In genomic region chr7:25277998-25278340, GRCm38 (mm10) we compare ENCODE assay signal across 8 mouse cellular contexts. TPM values are rescaled to one million over a fixed set of nuclear protein-coding genes. Genes with fewer than 3 reads are reported as not detected.
DNase-seq lines count a peak whose midpoint lies in the region; ATAC-seq lines count a peak whose summit lies in the region.

No protein-coding gene starts in this region.

- 14% methylated on average over 4 of the region's 4 CpGs for WGBS in kidney, embryonic 14.5 days
- WGBS in hindbrain, embryonic 15.5 days = 18% methylated on average over 4 of the region's 4 CpGs
- WGBS in midbrain, embryonic 15.5 days = 16% methylated on average over 4 of the region's 4 CpGs

- peak overlapping the region; percentile 77; the same call in 1 of the 2 replicates for H3K9ac ChIP-seq in kidney, embryonic 14.5 days (ENCODE audit: low read depth, low read length)
- H3K9ac ChIP-seq in hindbrain, embryonic 15.5 days = peak overlapping the region; percentile 18
- H3K9ac ChIP-seq in midbrain, embryonic 15.5 days = peak overlapping the region; percentile 72

- H3K9me3 ChIP-seq in kidney, embryonic 14.5 days (ENCODE audit: control insufficient read depth, low read length) = no peaks in the 10 kb centered on the region
- no peaks in the 10 kb centered on the region for H3K9me3 ChIP-seq in hindbrain, embryonic 15.5 days
- no peaks in the 10 kb centered on the region for H3K9me3 ChIP-seq in midbrain, embryonic 15.5 days

- H3K4me1 ChIP-seq in kidney, embryonic 14.5 days (ENCODE audit: control insufficient read depth, insufficient read depth, low read length) = peaks cover 38% of the 10 kb centered on the region
- H3K4me1 ChIP-seq in hindbrain, embryonic 15.5 days (replicated peaks) = peaks cover 73% of the 10 kb centered on the region
- peaks cover 62% of the 10 kb centered on the region for H3K4me1 ChIP-seq in midbrain, embryonic 15.5 days

- H3K27me3 ChIP-seq in kidney, embryonic 14.5 days (ENCODE audit: control insufficient read depth, insufficient read depth, low read length) = no peaks in the 10 kb centered on the region
- no peaks in the 10 kb centered on the region for H3K27me3 ChIP-seq in hindbrain, embryonic 15.5 days
- H3K27me3 ChIP-seq in midbrain, embryonic 15.5 days (replicated peaks) = no peaks in the 10 kb centered on the region

- no peak for DNase-seq in kidney, postnatal 25 days
- peak; percentile 62 for DNase-seq in c-Kit-positive CD71-positive TER-119-positive erythroid progenitor cells, embryonic 14.5 days (ENCODE audit: low spot score)
- no peak for DNase-seq in urinary bladder, postnatal 36 days (ENCODE audit: low spot score in 2 of 2)
- DNase-seq in adrenal gland, postnatal 25 days = no peak
- no peak for DNase-seq in adrenal gland, adult 2 months

- H3K4me3 ChIP-seq in kidney, embryonic 14.5 days (ENCODE audit: low read length) = peak overlapping the region; percentile 74
- peak overlapping the region; percentile 59 for H3K4me3 ChIP-seq in hindbrain, embryonic 15.5 days
- H3K4me3 ChIP-seq in midbrain, embryonic 15.5 days = peak overlapping the region; percentile 83

- H3K27ac ChIP-seq in kidney, embryonic 14.5 days (ENCODE audit: low read depth, low read length) = peak overlapping the region; percentile 98
- peak overlapping the region; percentile 99 for H3K27ac ChIP-seq in hindbrain, embryonic 15.5 days (replicated peaks)
- peak overlapping the region; percentile 99 for H3K27ac ChIP-seq in midbrain, embryonic 15.5 days

- peaks cover 8% of the 10 kb centered on the region for H3K36me3 ChIP-seq in kidney, embryonic 14.5 days (ENCODE audit: control insufficient read depth, insufficient read depth, low read length)
- H3K36me3 ChIP-seq in hindbrain, embryonic 15.5 days = peaks cover 6% of the 10 kb centered on the region; the same call in 1 of the 2 replicates
- H3K36me3 ChIP-seq in midbrain, embryonic 15.5 days (replicated peaks) = 0 out of 2 replicates have a peak, but pooled peaks cover 3% of the 10 kb centered on the region

- peak overlapping the region; percentile 93 for H3K4me2 ChIP-seq in kidney, embryonic 14.5 days (replicated peaks; ENCODE audit: low read depth, low read length)
- peak overlapping the region; percentile 69 for H3K4me2 ChIP-seq in hindbrain, embryonic 15.5 days
- H3K4me2 ChIP-seq in midbrain, embryonic 15.5 days = peak overlapping the region; percentile 90

- no peak for ATAC-seq in kidney, embryonic 14.5 days (ENCODE audit: low FRiP score, low TSS enrichment)
- ATAC-seq in hindbrain, embryonic 15.5 days (ENCODE audit: low FRiP score, low read depth) = no peak
- no peak for ATAC-seq in midbrain, embryonic 15.5 days (replicated peaks)

RNA-seq across cellular contexts. Expression of gene Cic, which starts 10.5 kb away (rescaled TPM):
- 36.0 and 47.2 TPM in 2 replicates for polyA plus RNA-seq in kidney, embryonic 14.5 days (2014; fragmentation: Nextera tagmentation; extraction: Ambion mirVana)
- polyA plus RNA-seq in hindbrain, embryonic 15.5 days (2015; fragmentation: Nextera tagmentation; extraction: Ambion mirVana) = 32.5 and 38.5 TPM in 2 replicates
- polyA plus RNA-seq in midbrain, embryonic 15.5 days (2015; fragmentation: Nextera tagmentation; extraction: Ambion mirVana) = 42.1 and 45.9 TPM in 2 replicates
- 134 and 146 TPM in 2 replicates for total RNA-seq in adrenal gland, postnatal 25 days (2021)
- 100 to 1,000 TPM; 102 to 108 TPM for total RNA-seq in adrenal gland, adult 2 months (2021)
- 111 and 123 TPM in 2 replicates for polyA plus RNA-seq in adrenal gland, adult 2 months (2012; rRNA removed)

RNA-seq across cellular contexts. Expression of gene Pafah1b3, which starts 19.8 kb away (rescaled TPM):
- polyA plus RNA-seq in kidney, embryonic 14.5 days (2014; fragmentation: Nextera tagmentation; extraction: Ambion mirVana) = 199 and 245 TPM in 2 replicates
- 558 and 579 TPM in 2 replicates for polyA plus RNA-seq in hindbrain, embryonic 15.5 days (2015; fragmentation: Nextera tagmentation; extraction: Ambion mirVana)
- polyA plus RNA-seq in midbrain, embryonic 15.5 days (2015; fragmentation: Nextera tagmentation; extraction: Ambion mirVana) = 671 and 679 TPM in 2 replicates
- total RNA-seq in adrenal gland, postnatal 25 days (2021) = 31.9 and 35.8 TPM in 2 replicates
- total RNA-seq in adrenal gland, adult 2 months (2021) = 10 to 100 TPM; 33.4 to 33.8 TPM
- 29.4 and 35.9 TPM in 2 replicates for polyA plus RNA-seq in adrenal gland, adult 2 months (2012; rRNA removed)

RNA-seq across cellular contexts. Expression of gene Prr19, which starts 23.2 kb away (rescaled TPM):
- polyA plus RNA-seq in kidney, embryonic 14.5 days (2014; fragmentation: Nextera tagmentation; extraction: Ambion mirVana) = 0.67 and 0.69 TPM in 2 replicates
- 3.5 and 4.6 TPM in 2 replicates for polyA plus RNA-seq in hindbrain, embryonic 15.5 days (2015; fragmentation: Nextera tagmentation; extraction: Ambion mirVana)
- polyA plus RNA-seq in midbrain, embryonic 15.5 days (2015; fragmentation: Nextera tagmentation; extraction: Ambion mirVana) = 3.7 and 4.5 TPM in 2 replicates
- not detected in 2 replicates for total RNA-seq in adrenal gland, postnatal 25 days (2021)
- total RNA-seq in adrenal gland, adult 2 months (2021) = not detected
- polyA plus RNA-seq in adrenal gland, adult 2 months (2012; rRNA removed) = not detected in 2 replicates

RNA-seq across cellular contexts. Expression of gene Erf, which starts 27.4 kb away (rescaled TPM):
- polyA plus RNA-seq in kidney, embryonic 14.5 days (2014; fragmentation: Nextera tagmentation; extraction: Ambion mirVana) = 22.4 and 28.8 TPM in 2 replicates
- polyA plus RNA-seq in hindbrain, embryonic 15.5 days (2015; fragmentation: Nextera tagmentation; extraction: Ambion mirVana) = 3.4 and 4.4 TPM in 2 replicates
- polyA plus RNA-seq in midbrain, embryonic 15.5 days (2015; fragmentation: Nextera tagmentation; extraction: Ambion mirVana) = 3.3 and 5.3 TPM in 2 replicates
- 19.4 and 33.2 TPM in 2 replicates for total RNA-seq in adrenal gland, postnatal 25 days (2021)
- 10 to 100 TPM; 16.5 to 26.6 TPM for total RNA-seq in adrenal gland, adult 2 months (2021)
- 50.4 and 52.8 TPM in 2 replicates for polyA plus RNA-seq in adrenal gland, adult 2 months (2012; rRNA removed)

RNA-seq across cellular contexts. Expression of gene Tmem145, which starts 27.9 kb away (rescaled TPM):
- 0.49 and 0.62 TPM in 2 replicates for polyA plus RNA-seq in kidney, embryonic 14.5 days (2014; fragmentation: Nextera tagmentation; extraction: Ambion mirVana)
- polyA plus RNA-seq in hindbrain, embryonic 15.5 days (2015; fragmentation: Nextera tagmentation; extraction: Ambion mirVana) = 84.1 and 101 TPM in 2 replicates
- polyA plus RNA-seq in midbrain, embryonic 15.5 days (2015; fragmentation: Nextera tagmentation; extraction: Ambion mirVana) = 94.8 and 102 TPM in 2 replicates
- 1.6 and 3.7 TPM in 2 replicates for total RNA-seq in adrenal gland, postnatal 25 days (2021)
- total RNA-seq in adrenal gland, adult 2 months (2021) = 1 to 10 TPM; 1.9 to 2.2 TPM
- 8.3 and 9.3 TPM in 2 replicates for polyA plus RNA-seq in adrenal gland, adult 2 months (2012; rRNA removed)

Comparison
In these comparisons a context has a peak if more than half of its experiments do, and no peak if none do; other contexts are left out.
1. H3K9ac ChIP-seq: peak in every context shown above with its lines; median percentile 77 in kidney, embryonic 14.5 days; 72 in midbrain, embryonic 15.5 days; 18 in hindbrain, embryonic 15.5 days.